Mouse (Mus musculus) MEL (cell line): ENCODE measurements around the gene Kmt5c. TPM values are rescaled to one million over a fixed set of nuclear protein-coding genes. Genes with fewer than 3 reads are reported as not detected.

Experiments
- DNase-seq: peaks from one replicate; pipeline ENCODE4 v3.0.0; 2011; ENCODE audit warnings: low read depth, low spot score
- H3K27ac ChIP-seq: 2 replicates; pipeline ENCODE4 v1.5.1; 2012; ENCODE audit warnings: low read depth, mild to moderate bottlenecking, control low read depth, low read length, moderate library complexity; ENCODE audit not compliant: control insufficient read depth
- H3K27me3 ChIP-seq, 2 experiments: fragments of 150-350 bp in 1 of 2; sonication (generic) in 1 of 2; 2 replicates each; pipeline ENCODE4 v1.6.1; 2012; ENCODE audit warnings: low read length in 2 of 2, mild to moderate bottlenecking in 2 of 2, improper control_type of control experiment in 1 of 2, moderate library complexity in 1 of 2; ENCODE audit not compliant: insufficient read depth in 2 of 2, control insufficient read depth in 1 of 2
- H3K36me3 ChIP-seq, 2 experiments: 2 replicates each; pipeline ENCODE4 v1.6.1; 2012 to 2014; ENCODE audit warnings: low read length in 2 of 2, improper control_type of control experiment in 1 of 2, inconsistent platforms in 1 of 2, mild to moderate bottlenecking in 1 of 2; ENCODE audit not compliant: insufficient read depth in 2 of 2, control insufficient read depth in 1 of 2
- H3K4me1 ChIP-seq, 2 experiments: fragments of 150-350 bp in 1 of 2; sonication (generic) in 1 of 2; 2 replicates each; pipeline ENCODE4 v1.6.1; 2012; ENCODE audit warnings: low read length in 2 of 2, improper control_type of control experiment in 1 of 2, mild to moderate bottlenecking in 1 of 2; ENCODE audit not compliant: insufficient read depth in 2 of 2, control insufficient read depth in 1 of 2
- H3K4me3 ChIP-seq, 2 experiments: fragments of 150-350 bp in 1 of 2; sonication (generic) in 1 of 2; 2 replicates each; pipeline ENCODE4 v1.5.1; 2012; ENCODE audit warnings: low read depth in 2 of 2, low read length in 2 of 2, mild to moderate bottlenecking in 2 of 2, moderate library complexity in 2 of 2, control low read depth in 1 of 2, improper control_type of control experiment in 1 of 2; ENCODE audit not compliant: control insufficient read depth in 1 of 2, insufficient read depth in 1 of 2
- H3K79me2 ChIP-seq: 2 replicates; pipeline ENCODE4 v1.6.1; 2012; ENCODE audit warnings: mild to moderate bottlenecking, low read length, moderate library complexity; ENCODE audit not compliant: control insufficient read depth, poor library complexity, insufficient read depth
- H3K9ac ChIP-seq: 2 replicates; pipeline ENCODE4 v1.6.1; 2012; ENCODE audit warnings: low read depth, mild to moderate bottlenecking, control low read depth, low read length, moderate library complexity; ENCODE audit not compliant: control insufficient read depth, poor library complexity, severe bottlenecking
- H3K9me3 ChIP-seq: fragments of 150-350 bp; sonication (generic); replicated peaks from 2 replicates; pipeline ENCODE4 v1.6.1; 2012; ENCODE audit warnings: mild to moderate bottlenecking, low read length, improper control_type of control experiment, moderate library complexity; ENCODE audit not compliant: insufficient read depth
- CHD1 ChIP-seq: IDR thresholded peaks from 2 replicates; pipeline ENCODE4 v1.6.1; 2012; ENCODE audit warnings: low read depth, mild to moderate bottlenecking, inconsistent platforms, low read length, improper control_type of control experiment
- CTCF ChIP-seq, 3 experiments: IDR thresholded peaks in 2 of 3; conservative IDR thresholded peaks in 1 of 3; 2 replicates each; pipeline ENCODE4 v1.5.1; 2011 to 2012; ENCODE audit warnings: low read length in 3 of 3, low read depth in 2 of 3, mild to moderate bottlenecking in 2 of 3, improper control_type of control experiment in 1 of 3, inconsistent platforms in 1 of 3, mixed read lengths in 1 of 3, moderate library complexity in 1 of 3; ENCODE audit not compliant: control insufficient read depth in 1 of 3, insufficient read depth in 1 of 3, poor library complexity in 1 of 3, severe bottlenecking in 1 of 3
- ELF1 ChIP-seq: IDR thresholded peaks from 2 replicates; pipeline ENCODE4 v1.6.1; 2014; ENCODE audit warnings: low read depth, mild to moderate bottlenecking, inconsistent platforms, low read length, improper control_type of control experiment, moderate library complexity
- ETS1 ChIP-seq: IDR thresholded peaks from 2 replicates; pipeline ENCODE4 v1.6.1; 2012; ENCODE audit warnings: low read depth, mild to moderate bottlenecking, inconsistent platforms, low read length, improper control_type of control experiment, moderate library complexity
- JUND ChIP-seq: IDR thresholded peaks from 2 replicates; pipeline ENCODE4 v1.6.1; 2011; ENCODE audit warnings: low read depth, mild to moderate bottlenecking, improper control_type of control experiment, low read length
- KAT2A ChIP-seq: conservative IDR thresholded peaks from 2 replicates; pipeline ENCODE4 v1.6.1; 2012; ENCODE audit warnings: low read depth, low read length, improper control_type of control experiment, inconsistent platforms
- MAFK ChIP-seq: IDR thresholded peaks from 2 replicates; pipeline ENCODE4 v1.6.1; 2011; ENCODE audit warnings: low read depth, mild to moderate bottlenecking, low read length, improper control_type of control experiment, borderline replicate concordance
- MAX ChIP-seq: IDR thresholded peaks from 2 replicates; pipeline ENCODE4 v1.6.1; 2011; ENCODE audit warnings: low read length, improper control_type of control experiment
- MEF2A ChIP-seq: IDR thresholded peaks from 2 replicates; pipeline ENCODE4 v1.6.1; 2014; ENCODE audit warnings: low read depth, mild to moderate bottlenecking, inconsistent platforms, low read length, improper control_type of control experiment; ENCODE audit not compliant: poor library complexity, insufficient replicate concordance, severe bottlenecking; ENCODE audit errors: extremely low read depth
- POLR2AphosphoS2 ChIP-seq: IDR thresholded peaks from 2 replicates; pipeline ENCODE4 v1.6.1; 2011; ENCODE audit warnings: low read length, improper control_type of control experiment
- POLR2AphosphoS5 ChIP-seq: IDR thresholded peaks from 2 replicates; pipeline ENCODE4 v1.6.1; 2012; ENCODE audit warnings: low read depth, borderline replicate concordance, mild to moderate bottlenecking, inconsistent platforms, low read length, moderate library complexity, mixed read lengths
- SIN3A ChIP-seq: IDR thresholded peaks from 2 replicates; pipeline ENCODE4 v1.6.1; 2012; ENCODE audit warnings: low read length, improper control_type of control experiment, inconsistent platforms
- SMC3 ChIP-seq: IDR thresholded peaks from 2 replicates; pipeline ENCODE4 v1.6.1; 2011; ENCODE audit warnings: low read depth, low read length, improper control_type of control experiment
- TBP ChIP-seq: IDR thresholded peaks from 2 replicates; pipeline ENCODE4 v1.8.0; 2011; ENCODE audit warnings: low read depth, low read length, improper control_type of control experiment
- TCF12 ChIP-seq: IDR thresholded peaks from 2 replicates; pipeline ENCODE4 v1.6.1; 2014; ENCODE audit warnings: low read depth, mild to moderate bottlenecking, inconsistent platforms, low read length, improper control_type of control experiment, moderate library complexity
- USF1 ChIP-seq: IDR thresholded peaks from 2 replicates; pipeline ENCODE4 v1.6.1; 2014; ENCODE audit warnings: low read depth, mild to moderate bottlenecking, inconsistent platforms, low read length, improper control_type of control experiment, moderate library complexity
- USF2 ChIP-seq, 2 experiments: IDR thresholded peaks; 2 replicates each; pipeline ENCODE4 v1.6.1; 2011 to 2012; ENCODE audit warnings: improper control_type of control experiment in 2 of 2, low read length in 2 of 2, borderline replicate concordance in 1 of 2, inconsistent platforms in 1 of 2, low read depth in 1 of 2, mild to moderate bottlenecking in 1 of 2; ENCODE audit not compliant: insufficient read depth in 1 of 2
- ZKSCAN1 ChIP-seq: IDR thresholded peaks from 2 replicates; pipeline ENCODE4 v1.6.1; 2012; ENCODE audit warnings: low read depth, mild to moderate bottlenecking, inconsistent platforms, low read length, improper control_type of control experiment, moderate library complexity
- ZMIZ1 ChIP-seq: IDR thresholded peaks from 2 replicates; pipeline ENCODE4 v1.6.1; 2012; ENCODE audit warnings: low read depth, mild to moderate bottlenecking, inconsistent platforms, low read length, improper control_type of control experiment, moderate library complexity
- ZNF384 ChIP-seq: IDR thresholded peaks from 2 replicates; pipeline ENCODE4 v1.6.1; 2012; ENCODE audit warnings: low read depth, mild to moderate bottlenecking, inconsistent platforms, low read length, improper control_type of control experiment
- polyA plus RNA-seq, 2 experiments: library from polyadenylated mRNA; stranded (reverse) in 1 of 2; unstranded in 1 of 2; fragments of >175 nt in 1 of 2; fragments of >200 nt in 1 of 2; gene quantifications; 2 replicates each; pipeline versions ENCODE4 v1.2.1 to v1.2.4; 2012; ENCODE audit warnings: low replicate concordance in 2 of 2, low read depth in 1 of 2; ENCODE audit not compliant: insufficient read length in 2 of 2, insufficient read depth in 1 of 2, missing spikeins in 1 of 2
- total RNA-seq: library from RNA; depleted of rRNA; stranded (reverse); fragments of 300-350 nt; gene quantifications from 2 replicates; pipeline ENCODE4 v1.2.3, GENCODE M21; 2012

Kmt5c gene
- total and polyA plus RNA-seq, 3 experiments = 21.8 to 60.2 TPM; not detected in 1

GRCm38 (mm10) chr7:4776131-4776530 is 36.2 kb downstream of the Kmt5c start:
- no peak overlapping the region for H3K27ac ChIP-seq
- peaks cover 5 to 14% of the 10 kb centered on the region in 2 experiments; a peak in 3 of 4 replicates for H3K27me3 ChIP-seq
- no peaks in the 10 kb centered on the region for H3K79me2 ChIP-seq
- H3K4me1 ChIP-seq = peaks cover 0 to 12% of the 10 kb centered on the region in 2 experiments; a peak in 1 of 4 replicates
- H3K4me3 ChIP-seq = no peak overlapping the region
- no peaks in the 10 kb centered on the region for H3K9me3 ChIP-seq
- no peaks in the 10 kb centered on the region for H3K36me3 ChIP-seq
- H3K9ac ChIP-seq = no peak overlapping the region
- TF ChIP-seq ELF1 = no peak
- no peak for TF ChIP-seq POLR2AphosphoS5
- no peak for TF ChIP-seq SMC3
- TF ChIP-seq CHD1 = no peak
- no peak for TF ChIP-seq ZNF384
- no peak for TF ChIP-seq ZKSCAN1
- TF ChIP-seq ZMIZ1 = no peak
- TF ChIP-seq ETS1 = no peak
- no peak for TF ChIP-seq MAFK
- no peak for TF ChIP-seq MAX
- no peak for TF ChIP-seq KAT2A
- TF ChIP-seq MEF2A = no peak
- TF ChIP-seq CTCF (IDR thresholded peaks at IDR 0.05 in 2 of 3, conservative IDR thresholded peaks at IDR 0.05 in 1 of 3; ENCODE audit: control insufficient read depth in 1 of 3, insufficient read depth in 1 of 3, low read depth in 2 of 3, low read length in 3 of 3, poor library complexity in 1 of 3, severe bottlenecking in 1 of 3) = no peak
- no peak for TF ChIP-seq TCF12
- no peak for TF ChIP-seq USF2 (IDR thresholded peaks at IDR 0.05; ENCODE audit: borderline replicate concordance in 1 of 2, insufficient read depth in 1 of 2, low read depth in 1 of 2, low read length in 2 of 2)
- TF ChIP-seq USF1 = no peak
- no peak for TF ChIP-seq TBP
- no peak for TF ChIP-seq POLR2AphosphoS2
- TF ChIP-seq JUND = no peak
- no peak for TF ChIP-seq SIN3A
- no peak for DNase-seq
